Mouse (Mus musculus) lung, adult 2 months (tissue): ENCODE results near the gene Nemf.

Source experiments
- CTCF ChIP-seq: fragments of 200-500 bp; IDR thresholded peaks from 2 replicates; pipeline ENCODE4 v1.5.1; 2011; ENCODE audit warnings: mild to moderate bottlenecking, low read length, control low read depth; ENCODE audit not compliant: insufficient read depth
- POLR2A ChIP-seq: fragments of 200-500 bp; IDR thresholded peaks from 2 replicates; pipeline ENCODE4 v1.6.1; 2011; ENCODE audit warnings: low read depth, mild to moderate bottlenecking, control low read depth, low read length, borderline replicate concordance; ENCODE audit errors: extremely low read depth

GRCm38 (mm10) chr12:69331187-69331586 lies 25.8 kb downstream of the Nemf start:
- TF ChIP-seq CTCF: no peak
- TF ChIP-seq POLR2A: no peak
